Mouse (Mus musculus) hindbrain, embryonic 15.5 days (tissue): ENCODE results near the gene Tnni3. TPM values are rescaled to one million over a fixed set of nuclear protein-coding genes. Genes with fewer than 3 reads are reported as not detected.
"Not testable (repeated sequence)": the region's sequence is repeated elsewhere in the genome, so short reads cannot be mapped to it uniquely, and the experiment has no call there.

Experiments
- ATAC-seq: fragments of 200-750 bp; cut with Nextera tagmentation; 2 replicates; pipeline ENCODE4 v1.8.0; 2017; ENCODE audit warnings: low read depth, moderate number of reproducible peaks, moderate TSS enrichment; ENCODE audit not compliant: low FRiP score
- H3K27ac ChIP-seq: fragments of 300-500 bp; sonication (generic); replicated peaks from 2 replicates; pipeline ENCODE4 v1.5.1; 2015; ENCODE audit warnings: mild to moderate bottlenecking, inconsistent platforms
- H3K27me3 ChIP-seq: fragments of 300-500 bp; sonication (generic); 2 replicates; pipeline ENCODE4 v1.6.1; 2015; ENCODE audit warnings: control low read depth, inconsistent platforms
- H3K36me3 ChIP-seq: fragments of 300-500 bp; sonication (generic); 2 replicates; pipeline ENCODE4 v1.6.1; 2015; ENCODE audit warnings: control low read depth, inconsistent platforms
- H3K4me1 ChIP-seq: fragments of 300-500 bp; sonication (generic); replicated peaks from 2 replicates; pipeline ENCODE4 v1.6.1; 2015; ENCODE audit warnings: control low read depth, inconsistent platforms
- H3K4me2 ChIP-seq: fragments of 300-500 bp; sonication (generic); 2 replicates; pipeline ENCODE4 v1.6.1; 2015; ENCODE audit warnings: moderate library complexity, mild to moderate bottlenecking, inconsistent platforms
- H3K4me3 ChIP-seq: fragments of 300-500 bp; sonication (generic); 2 replicates; pipeline ENCODE4 v1.5.1; 2015; ENCODE audit warnings: mild to moderate bottlenecking, inconsistent platforms
- H3K9ac ChIP-seq: fragments of 300-500 bp; sonication (generic); 2 replicates; pipeline ENCODE4 v1.6.1; 2015; ENCODE audit warnings: inconsistent platforms
- H3K9me3 ChIP-seq: fragments of 300-500 bp; sonication (generic); 2 replicates; pipeline ENCODE4 v1.6.1; 2016; ENCODE audit warnings: control low read depth, inconsistent platforms
- WGBS: fragments of 180-500 bp; shearing (Covaris S2); methylation state at CpG from one replicate; pipeline ENCODE4 v1.1.7; 2015; 5-methylcytosine and 5-hydroxymethylcytosine counted together
- polyA plus RNA-seq: library from polyadenylated mRNA; unstranded; fragments of >200 nt; fragmentation: Nextera tagmentation; extraction: Ambion mirVana; gene quantifications from 2 replicates; pipeline ENCODE4 v1.2.1, GENCODE M21; 2015

Tnni3 gene
- polyA plus RNA-seq = 2.1 TPM in 2 replicates

DNA sequence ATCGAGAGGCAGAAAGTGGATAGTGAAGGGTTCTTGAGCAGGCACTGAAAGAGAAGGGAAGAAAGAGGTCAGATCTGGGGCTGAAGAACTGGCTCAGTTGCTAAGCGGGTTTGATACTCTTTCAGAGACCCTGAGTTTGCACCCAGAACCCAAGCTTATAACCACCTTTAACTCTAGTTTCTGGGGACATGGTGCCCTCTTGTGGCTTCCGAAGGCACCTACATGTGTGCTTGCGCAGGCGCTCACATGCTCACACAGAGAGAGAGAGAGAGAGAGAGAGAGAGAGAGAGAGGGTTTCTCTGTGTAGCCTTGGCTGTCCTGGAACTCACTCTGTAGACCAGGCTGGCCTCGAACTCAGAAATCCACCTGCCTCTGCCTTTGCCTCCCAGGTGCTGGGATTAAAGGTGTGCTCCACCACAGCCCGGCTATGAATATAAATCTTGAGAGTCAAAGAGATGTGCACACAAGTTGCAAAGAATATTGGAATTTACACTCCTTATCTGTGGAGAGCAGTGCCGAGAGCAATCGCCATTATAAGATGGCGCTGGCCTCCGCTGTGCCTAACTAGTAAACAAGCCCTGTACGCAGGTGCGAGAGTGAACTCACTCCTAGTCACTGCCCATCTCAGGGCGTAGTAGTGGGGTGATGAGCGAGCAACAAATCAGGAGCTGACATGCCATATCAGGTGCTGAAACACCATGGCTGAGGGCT, at the start of gene Tnni3:
Gene Tnni3, minus strand, starts transcription at position 18 of the 711 bp plus-strand sequence.
- H3K4me2 ChIP-seq, H3K9me3 ChIP-seq, ATAC-seq, H3K36me3 ChIP-seq, H3K27ac ChIP-seq, H3K4me3 ChIP-seq, H3K9ac ChIP-seq: not testable (repeated sequence)
- 75% methylated on average over 15 of the region's 15 CpGs for WGBS
- Histone ChIP-seq H3K4me1 (peaks cover 25% of the 10 kb centered on the region), H3K27me3 (peaks cover 13% of the 10 kb centered on the region)

DNA sequence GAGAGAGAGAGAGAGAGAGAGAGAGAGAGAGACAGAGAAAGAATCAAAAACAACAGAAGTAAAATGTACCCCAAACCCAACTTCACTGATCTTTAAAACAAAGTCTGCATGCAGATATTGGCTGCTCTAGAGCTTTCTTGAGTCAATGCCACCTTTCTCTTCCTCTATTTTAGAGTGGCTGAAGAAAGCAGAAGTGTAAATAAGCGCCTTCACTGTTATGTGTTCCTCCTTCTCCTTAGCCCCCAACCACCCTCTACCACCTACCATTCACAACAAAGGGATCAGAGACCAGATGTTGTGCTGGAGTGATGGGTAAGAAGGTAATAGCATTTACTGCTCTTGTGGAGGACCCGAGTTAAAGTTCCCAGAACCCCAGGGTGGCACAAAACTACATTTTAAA, 48.3 kb upstream of the Tnni3 start:
- not testable (repeated sequence) for H3K4me2 ChIP-seq, H3K4me1 ChIP-seq, H3K36me3 ChIP-seq, H3K27ac ChIP-seq, H3K9me3 ChIP-seq, H3K9ac ChIP-seq, ATAC-seq, H3K27me3 ChIP-seq, H3K4me3 ChIP-seq
- 73% methylated on average over 2 of the region's 2 CpGs for WGBS

DNA sequence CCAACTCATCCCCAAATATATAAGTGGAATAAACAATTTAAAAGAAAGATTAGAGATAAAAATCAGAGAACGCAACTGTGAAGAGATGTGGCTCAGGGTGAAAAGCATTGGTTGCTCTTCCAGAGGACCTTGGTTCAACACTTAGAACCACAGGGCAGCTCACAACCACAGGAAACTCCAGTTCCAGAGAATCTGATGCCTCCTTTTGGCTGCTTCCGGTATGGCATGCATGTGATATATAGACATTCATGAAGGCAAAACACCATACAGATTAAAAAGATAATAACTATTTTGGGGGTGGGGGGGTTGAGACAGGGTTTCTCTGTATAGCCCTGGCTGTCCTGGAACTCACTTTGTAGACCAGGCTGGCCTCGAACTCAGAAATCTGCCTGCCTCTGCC, 38.6 kb upstream of the Tnni3 start:
- Histone ChIP-seq H3K4me1 (no peaks in the 10 kb centered on the region), H3K9ac (no peak overlapping the region), H3K4me3 (no peak overlapping the region), H3K9me3 (no peaks in the 10 kb centered on the region), H3K27me3 (no peaks in the 10 kb centered on the region), H3K27ac (no peak overlapping the region), H3K4me2 (no peak overlapping the region), H3K36me3 (no peaks in the 10 kb centered on the region)
- 85% methylated on average over 3 of the region's 3 CpGs for WGBS
- ATAC-seq = no peak

DNA sequence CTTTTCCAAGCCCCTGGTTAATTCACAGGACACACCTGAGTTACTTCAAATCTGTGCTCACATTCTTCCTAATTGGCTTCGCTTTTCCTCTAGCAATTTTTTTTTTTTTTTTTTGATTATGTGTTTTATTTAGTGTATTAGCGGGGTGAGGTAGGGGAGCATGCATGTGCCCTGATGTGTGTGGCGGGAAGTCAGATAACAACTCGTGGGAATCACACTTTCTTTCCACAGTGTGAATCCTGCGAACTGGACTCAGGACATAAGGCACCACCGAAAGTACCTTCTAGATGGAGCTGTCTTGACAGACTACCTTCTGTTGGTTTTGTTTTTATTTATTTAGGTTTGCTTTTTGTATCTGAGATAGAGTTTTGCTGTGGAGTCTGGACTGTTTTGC, 33.1 kb upstream of the Tnni3 start:
- peak overlapping the region; percentile 24 for H3K4me3 ChIP-seq
- no peaks in the 10 kb centered on the region for H3K36me3 ChIP-seq
- 0 out of 2 replicates have a peak, but pooled peaks cover 3% of the 10 kb centered on the region for H3K4me1 ChIP-seq
- no peaks in the 10 kb centered on the region for H3K9me3 ChIP-seq
- no peaks in the 10 kb centered on the region for H3K27me3 ChIP-seq
- 71% methylated on average over 6 of the region's 6 CpGs for WGBS
- peak overlapping the region; percentile 49 for H3K4me2 ChIP-seq
- peak overlapping the region; percentile 12; the same call in 1 of the 2 replicates for H3K9ac ChIP-seq
- peak overlapping the region; percentile 68 for H3K27ac ChIP-seq
- peak; percentile 59 for ATAC-seq

DNA sequence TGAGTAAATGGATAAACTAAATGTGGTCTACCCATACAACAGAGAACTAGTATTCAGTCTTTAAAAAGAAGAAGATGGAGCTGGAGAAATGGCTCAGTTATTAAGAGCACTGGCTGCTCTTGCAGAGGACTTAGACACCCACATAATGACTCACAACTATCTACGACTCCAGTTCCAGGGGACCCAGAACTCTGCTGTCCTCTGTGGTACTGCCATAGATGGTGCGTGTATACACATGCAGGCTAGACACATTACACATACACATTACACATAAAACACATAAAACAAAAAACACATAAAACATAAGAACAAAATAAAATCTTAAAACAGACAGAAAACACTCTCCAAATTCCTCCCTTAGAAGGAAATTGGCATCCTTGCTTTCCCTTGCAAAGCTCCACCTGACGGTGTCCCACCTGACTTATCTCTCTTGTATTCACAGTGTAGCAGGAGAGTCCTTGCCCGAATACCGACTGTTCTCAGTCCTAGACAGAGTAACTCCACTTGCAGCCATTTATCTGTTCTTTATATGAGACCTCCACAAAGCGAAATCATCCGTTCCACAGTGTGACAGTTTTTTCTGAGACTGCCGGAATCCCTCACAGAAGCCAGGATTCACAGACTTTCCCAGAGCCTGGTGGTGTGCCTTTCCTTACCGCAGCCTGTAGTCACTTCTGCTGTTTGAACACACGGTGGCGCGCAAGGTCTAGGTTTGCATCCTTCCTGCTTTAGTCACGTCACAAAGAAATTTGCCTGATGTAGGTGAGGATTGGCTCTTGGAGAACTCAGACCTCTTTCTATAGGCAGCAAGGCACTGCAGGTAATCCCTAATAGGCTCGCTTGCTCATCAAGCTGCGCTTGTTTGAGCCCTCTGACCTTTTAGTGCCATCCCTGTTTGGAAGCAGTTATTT, 32.5 kb upstream of the Tnni3 start:
- 20% methylated on average over 15 of the region's 15 CpGs for WGBS
- Histone ChIP-seq H3K4me3 (peak overlapping the region; percentile 24), H3K9ac (peak overlapping the region; percentile 17; the same call in 1 of the 2 replicates), H3K9me3 (no peaks in the 10 kb centered on the region), H3K36me3 (no peaks in the 10 kb centered on the region), H3K27me3 (no peaks in the 10 kb centered on the region), H3K4me1 (0 out of 2 replicates have a peak, but pooled peaks cover 3% of the 10 kb centered on the region), H3K27ac (peak overlapping the region; percentile 68), H3K4me2 (peak overlapping the region; percentile 49)
- peak; percentile 94 for ATAC-seq

DNA sequence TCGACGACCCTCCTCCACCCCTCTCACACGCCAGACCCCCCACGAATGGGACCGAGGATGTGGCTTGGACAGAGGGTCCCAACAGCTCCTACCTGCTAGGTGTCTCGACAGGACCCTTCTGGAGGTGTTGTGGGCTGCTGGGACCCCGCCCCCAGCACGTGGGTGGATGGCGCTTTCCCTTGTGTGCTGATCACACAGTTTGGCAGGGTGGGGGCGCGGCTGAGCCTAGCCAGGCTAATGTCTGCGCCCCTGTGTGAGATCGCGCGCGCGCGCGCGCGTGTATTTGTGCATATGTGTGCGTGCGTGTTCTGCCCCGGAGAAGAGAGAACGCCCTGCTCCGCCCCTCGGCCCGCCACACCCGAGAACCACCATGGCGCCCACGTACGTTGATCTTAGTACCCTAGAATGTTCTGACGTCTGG, 23.2 kb upstream of the Tnni3 start, which contains the start of gene Syt5:
Gene Syt5, minus strand, starts transcription at position 321 of the 421 bp plus-strand sequence.
- no peaks in the 10 kb centered on the region for H3K9me3 ChIP-seq
- peak within 1 kb of the TSS; percentile 67 for H3K9ac ChIP-seq
- H3K36me3 ChIP-seq = 0 out of 2 replicates have a peak, but pooled peaks cover 5% of the 10 kb centered on the region
- ATAC-seq = peak; percentile 91
- H3K4me2 ChIP-seq = peak within 1 kb of the TSS; percentile 86
- no peaks in the 10 kb centered on the region for H3K27me3 ChIP-seq
- peak within 1 kb of the TSS; percentile 57 for H3K4me3 ChIP-seq
- WGBS = 5% methylated on average over 32 of the region's 33 CpGs
- peak within 1 kb of the TSS; percentile 90 for H3K27ac ChIP-seq
- H3K4me1 ChIP-seq = peaks cover 14% of the 10 kb centered on the region

DNA sequence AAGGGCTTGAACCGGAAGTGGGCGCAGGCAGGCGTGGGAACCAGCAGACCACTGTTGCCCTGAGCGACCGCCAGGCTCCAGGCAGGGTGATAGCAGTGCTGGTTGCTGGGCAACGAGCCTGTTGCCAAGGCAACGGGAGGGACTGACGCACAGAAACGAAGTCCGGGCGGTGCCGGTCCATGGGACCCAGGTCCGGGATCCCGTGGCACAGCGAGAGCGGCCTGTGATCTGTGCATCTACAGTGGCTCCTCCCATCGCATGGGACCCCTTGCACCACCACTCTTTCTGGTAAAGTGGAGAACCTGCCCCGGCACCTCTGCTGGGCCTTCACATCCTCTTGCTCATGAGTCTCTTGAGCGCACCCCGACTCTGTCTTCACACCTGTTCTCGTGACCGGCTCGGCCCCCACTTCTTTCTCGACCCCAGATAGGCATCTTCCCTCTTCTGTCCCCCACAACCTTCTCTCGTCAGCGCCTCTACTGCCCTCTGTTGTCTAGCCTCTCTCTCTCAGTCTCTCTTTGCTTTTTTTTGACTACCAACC, 22.6 kb upstream of the Tnni3 start:
- Histone ChIP-seq H3K27ac (peak overlapping the region; percentile 90), H3K4me3 (peak overlapping the region; percentile 57), H3K4me2 (peak overlapping the region; percentile 86), H3K9me3 (no peaks in the 10 kb centered on the region), H3K36me3 (0 out of 2 replicates have a peak, but pooled peaks cover 5% of the 10 kb centered on the region), H3K4me1 (peaks cover 14% of the 10 kb centered on the region), H3K27me3 (no peaks in the 10 kb centered on the region), H3K9ac (peak overlapping the region; percentile 67)
- ATAC-seq = peak; percentile 88
- under 1% methylated on average over 25 of the region's 26 CpGs for WGBS

DNA sequence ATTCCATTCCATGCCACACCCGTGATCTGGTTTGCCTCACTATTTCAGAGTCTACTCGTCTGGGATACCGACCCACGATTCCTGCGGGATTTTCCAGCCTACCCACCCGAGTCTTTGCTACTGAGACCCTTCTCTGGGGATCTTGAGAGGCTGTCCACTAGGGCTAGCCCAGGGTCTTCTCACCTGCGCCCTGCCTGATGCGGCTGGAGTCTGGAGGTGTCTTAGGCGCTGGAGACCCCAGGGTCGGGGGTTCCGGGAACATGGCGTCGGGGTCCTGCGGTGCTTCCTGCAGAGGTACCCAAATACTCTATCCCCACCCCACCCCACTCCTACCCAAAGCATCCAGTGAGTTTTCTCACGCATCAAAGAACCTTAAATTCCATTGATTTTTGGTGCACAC, 22.0 kb upstream of the Tnni3 start:
- peak overlapping the region; percentile 90 for H3K27ac ChIP-seq
- peaks cover 14% of the 10 kb centered on the region for H3K4me1 ChIP-seq
- no peaks in the 10 kb centered on the region for H3K27me3 ChIP-seq
- peak overlapping the region; percentile 67 for H3K9ac ChIP-seq
- peak overlapping the region; percentile 57 for H3K4me3 ChIP-seq
- peak overlapping the region; percentile 86 for H3K4me2 ChIP-seq
- H3K9me3 ChIP-seq = no peaks in the 10 kb centered on the region
- peak; percentile 17 for ATAC-seq
- WGBS = 60% methylated on average over 15 of the region's 15 CpGs
- peaks cover 10% of the 10 kb centered on the region; the same call in 1 of the 2 replicates for H3K36me3 ChIP-seq

DNA sequence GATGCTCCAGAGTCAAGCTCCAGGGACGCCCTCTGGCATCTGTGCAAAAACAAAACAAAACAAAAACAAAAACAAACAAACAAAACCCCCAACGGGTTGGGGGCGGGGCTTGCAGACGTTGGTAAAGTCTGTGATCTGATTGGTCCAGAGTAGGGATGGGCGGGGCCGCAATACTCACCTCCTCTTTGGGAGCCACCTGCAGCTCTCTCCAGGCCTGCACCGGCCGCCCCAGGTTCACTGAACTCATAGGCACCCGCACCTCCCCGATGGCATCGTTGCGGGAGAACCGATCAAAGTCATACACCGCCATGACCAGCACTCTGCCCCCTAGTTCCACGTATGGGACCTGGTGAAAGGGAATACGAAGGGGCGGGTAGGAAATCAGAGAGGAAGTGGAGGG, 18.0 kb upstream of the Tnni3 start:
- Histone ChIP-seq H3K9me3 (no peaks in the 10 kb centered on the region), H3K27me3 (no peaks in the 10 kb centered on the region), H3K9ac (no peak overlapping the region), H3K4me1 (peaks cover 14% of the 10 kb centered on the region), H3K4me3 (no peak overlapping the region), H3K27ac (no peak overlapping the region), H3K36me3 (peaks cover 25% of the 10 kb centered on the region), H3K4me2 (no peak overlapping the region)
- ATAC-seq = no peak
- WGBS = 39% methylated on average over 17 of the region's 17 CpGs

DNA sequence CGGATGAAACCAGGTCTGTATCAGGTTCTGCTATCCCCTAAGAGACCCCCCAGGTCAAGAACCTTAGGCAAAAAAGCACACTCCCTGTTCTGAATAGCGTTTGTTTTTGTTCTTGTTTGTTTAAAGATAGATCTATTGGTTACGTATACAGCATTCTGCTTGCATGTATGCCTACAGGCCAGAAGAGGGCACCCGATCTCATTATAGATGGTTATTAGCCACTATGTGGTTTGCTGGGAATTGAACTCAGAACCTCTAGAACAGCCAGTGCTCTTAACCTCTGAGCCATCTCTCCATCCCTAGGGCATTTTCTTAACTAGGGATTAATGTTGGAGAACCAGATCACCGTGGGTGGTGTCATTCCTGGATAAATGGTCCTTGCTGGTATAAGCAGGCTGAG, 17.3 kb upstream of the Tnni3 start:
- no peak for ATAC-seq
- no peak overlapping the region for H3K4me2 ChIP-seq
- peaks cover 25% of the 10 kb centered on the region for H3K36me3 ChIP-seq
- no peaks in the 10 kb centered on the region for H3K27me3 ChIP-seq
- no peak overlapping the region for H3K4me3 ChIP-seq
- WGBS = 65% methylated on average over 5 of the region's 5 CpGs
- no peak overlapping the region for H3K27ac ChIP-seq
- H3K9me3 ChIP-seq = no peaks in the 10 kb centered on the region
- H3K9ac ChIP-seq = no peak overlapping the region
- H3K4me1 ChIP-seq = peaks cover 14% of the 10 kb centered on the region

DNA sequence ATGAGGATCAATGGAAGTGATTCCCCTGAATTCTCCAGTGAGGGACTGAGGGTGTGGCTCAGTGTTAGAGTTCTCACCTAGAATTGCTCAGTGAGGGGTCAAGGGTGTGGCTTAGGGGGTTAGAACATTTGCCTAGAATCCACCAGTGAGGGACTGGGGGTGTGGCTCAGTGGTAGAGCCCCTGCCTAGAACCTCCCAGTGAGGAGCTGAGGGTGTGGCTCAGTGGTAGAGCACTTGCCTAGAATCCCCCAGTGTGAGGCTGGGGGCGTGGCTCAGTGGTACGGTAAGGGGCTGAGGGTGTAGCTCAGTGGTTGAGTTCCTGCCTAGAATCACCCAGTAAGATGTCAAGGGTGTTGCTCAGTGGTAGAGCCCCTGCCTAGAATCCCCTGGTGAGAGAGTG, 15.0 kb upstream of the Tnni3 start:
- no peak overlapping the region for H3K4me2 ChIP-seq
- WGBS = 82% methylated on average over 2 of the region's 2 CpGs
- no peaks in the 10 kb centered on the region for H3K9me3 ChIP-seq
- peaks cover 25% of the 10 kb centered on the region for H3K36me3 ChIP-seq
- no peaks in the 10 kb centered on the region for H3K4me1 ChIP-seq
- no peak overlapping the region for H3K9ac ChIP-seq
- H3K4me3 ChIP-seq = no peak overlapping the region
- no peak overlapping the region for H3K27ac ChIP-seq
- no peaks in the 10 kb centered on the region for H3K27me3 ChIP-seq
- ATAC-seq = no peak
